Mouse (Mus musculus) c-Kit-negative CD71-positive TER-119-positive erythroid progenitor cells, embryonic 14.5 days (primary cell): ENCODE data around the gene Man2b2.
A peak's percentile ranks its signal among the peaks of the same experiment; 100 is the strongest.

Experiments
- DNase-seq: peaks from one replicate; pipeline ENCODE4 v3.0.0-alpha.2; 2013; ENCODE audit warnings: low read depth, low spot score

The Man2b2 gene

GRCm38 (mm10) chr5:36835933-36836332 lies 5.5 kb upstream of the Man2b2 start:
- no peak for DNase-seq

- no peak for DNase-seq
Observed at GRCm38 (mm10) chr5:36831272-36831671, 819 bp upstream of the Man2b2 start.

- no peak for DNase-seq
Observed at GRCm38 (mm10) chr5:36829098-36829497, 1.4 kb downstream of the Man2b2 start.

GRCm38 (mm10) chr5:36822907-36823306 lies 7.5 kb downstream of the Man2b2 start:
- DNase-seq = no peak

GRCm38 (mm10) chr5:36820142-36820541 lies 10.3 kb downstream of the Man2b2 start:
- DNase-seq = peak; percentile 44

- no peak for DNase-seq
Observed at GRCm38 (mm10) chr5:36819742-36820141, 10.7 kb downstream of the Man2b2 start.

- no peak for DNase-seq
Observed at GRCm38 (mm10) chr5:36817738-36818137, 12.7 kb downstream of the Man2b2 start.

- no peak for DNase-seq
Observed at GRCm38 (mm10) chr5:36814554-36814953, 15.9 kb downstream of the Man2b2 start.

- peak; percentile 47 for DNase-seq
Observed at GRCm38 (mm10) chr5:36811413-36811812, 19.0 kb downstream of the Man2b2 start.

GRCm38 (mm10) chr5:36810634-36811033 lies 19.8 kb downstream of the Man2b2 start:
- DNase-seq = no peak

GRCm38 (mm10) chr5:36809123-36809522 lies 21.3 kb downstream of the Man2b2 start:
- no peak for DNase-seq

- DNase-seq = no peak
Observed at GRCm38 (mm10) chr5:36807106-36807505, 23.3 kb downstream of the Man2b2 start.

GRCm38 (mm10) chr5:36797291-36797690 lies 33.2 kb downstream of the Man2b2 start:
- DNase-seq = no peak

GRCm38 (mm10) chr5:36796296-36797014 lies 34.0 kb downstream of the Man2b2 start, which contains the start of gene Mrfap1:
Gene Mrfap1 (minus strand): TSS chr5:36796772.
- DNase-seq = peak; percentile 90

GRCm38 (mm10) chr5:36795647-36796295 lies 34.7 kb downstream of the Man2b2 start:
- peak; percentile 43 for DNase-seq

- DNase-seq = no peak
Observed at GRCm38 (mm10) chr5:36791861-36792260, 38.6 kb downstream of the Man2b2 start.

- no peak for DNase-seq
Observed at GRCm38 (mm10) chr5:36786052-36786451, 44.4 kb downstream of the Man2b2 start.

GRCm38 (mm10) chr5:36779512-36779911 lies 50.9 kb downstream of the Man2b2 start:
- no peak for DNase-seq

GRCm38 (mm10) chr5:36778901-36779300 lies 51.6 kb downstream of the Man2b2 start:
- DNase-seq = no peak

- no peak for DNase-seq
Observed at GRCm38 (mm10) chr5:36777186-36777585, 53.3 kb downstream of the Man2b2 start.

- no peak for DNase-seq
Observed at GRCm38 (mm10) chr5:36776021-36776575, 54.4 kb downstream of the Man2b2 start.

- DNase-seq = no peak
Observed at GRCm38 (mm10) chr5:36775317-36775716, 55.1 kb downstream of the Man2b2 start.

GRCm38 (mm10) chr5:36772586-36772985 lies 57.9 kb downstream of the Man2b2 start:
- no peak for DNase-seq
